Mouse (Mus musculus): ENCODE measurements around the gene Slc6a8. TPM values are rescaled to one million over a fixed set of nuclear protein-coding genes. Genes with fewer than 3 reads are reported as not detected.

Slc6a8 gene
- polyA plus RNA-seq (2012; rRNA removed; ENCODE audit: low replicate concordance) = 267 and 893 TPM in 2 replicates

GRCm38 (mm10) chrX:73672879-73673618, at the start of gene Slc6a8:
Gene Slc6a8 (plus strand): TSS chrX:73673150.

GRCm38 (mm10) chrX:73639255-73639675, 33.7 kb upstream of the Slc6a8 start, which contains the start of gene Dusp9:
Gene Dusp9 (plus strand): TSS chrX:73639419.

GRCm38 (mm10) chrX:73659575-73660283, 13.2 kb upstream of the Slc6a8 start, which contains the start of gene Pnck:
Gene Pnck (minus strand): TSS chrX:73660117.

GRCm38 (mm10) chrX:73716109-73716661, 43.2 kb downstream of the Slc6a8 start, which contains the start of the genes Bcap31 and Abcd1:
Gene Bcap31 (minus strand): TSS chrX:73716175.
Gene Abcd1 (plus strand): TSS chrX:73716597.

Other genes starting within 250 kb of the Slc6a8 start
- gene Trex2, start 237.8 kb upstream of the Slc6a8 start, polyA plus RNA-seq (2012; rRNA removed; ENCODE audit: low replicate concordance) = 4.7 TPM in 2 replicates
- gene Haus7, start 214.1 kb upstream of the Slc6a8 start, polyA plus RNA-seq (2012; rRNA removed; ENCODE audit: low replicate concordance) = 9.4 TPM in 2 replicates
- 80.9 and 92.9 TPM in 2 replicates for gene Bgn, start 189.5 kb upstream of the Slc6a8 start, polyA plus RNA-seq (2012; rRNA removed; ENCODE audit: low replicate concordance)
- gene Atp2b3, start 170.1 kb upstream of the Slc6a8 start, polyA plus RNA-seq (2012; rRNA removed; ENCODE audit: low replicate concordance) = 0.09 and 0.11 TPM in 2 replicates
- 0.19 and 1.2 TPM in 2 replicates for gene Dusp9, start 33.7 kb upstream of the Slc6a8 start, polyA plus RNA-seq (2012; rRNA removed; ENCODE audit: low replicate concordance)
- 5.9 and 6.7 TPM in 2 replicates for gene Pnck, start 13.0 kb upstream of the Slc6a8 start, polyA plus RNA-seq (2012; rRNA removed; ENCODE audit: low replicate concordance)
- 20.5 and 29.9 TPM in 2 replicates for gene Bcap31, start 43.0 kb downstream of the Slc6a8 start, polyA plus RNA-seq (2012; rRNA removed; ENCODE audit: low replicate concordance)
- 59.1 and 133 TPM in 2 replicates for gene Abcd1, start 43.4 kb downstream of the Slc6a8 start, polyA plus RNA-seq (2012; rRNA removed; ENCODE audit: low replicate concordance)
- 0.17 and 0.67 TPM in 2 replicates for gene Plxnb3, start 83.9 kb downstream of the Slc6a8 start, polyA plus RNA-seq (2012; rRNA removed; ENCODE audit: low replicate concordance)
- gene Srpk3, start 101.3 kb downstream of the Slc6a8 start, polyA plus RNA-seq (2012; rRNA removed; ENCODE audit: low replicate concordance) = 3.5 and 6.0 TPM in 2 replicates
- 111 and 121 TPM in 2 replicates for gene Idh3g, start 113.7 kb downstream of the Slc6a8 start, polyA plus RNA-seq (2012; rRNA removed; ENCODE audit: low replicate concordance)
- gene Ssr4, start 113.9 kb downstream of the Slc6a8 start, polyA plus RNA-seq (2012; rRNA removed; ENCODE audit: low replicate concordance) = 251 and 470 TPM in 2 replicates
- gene Pdzd4, start 151.8 kb downstream of the Slc6a8 start, polyA plus RNA-seq (2012; rRNA removed; ENCODE audit: low replicate concordance) = 0.61 and 0.63 TPM in 2 replicates
- 0.12 TPM in 1 of 2 replicates, not detected in the other for gene Avpr2, start 219.0 kb downstream of the Slc6a8 start, polyA plus RNA-seq (2012; rRNA removed; ENCODE audit: low replicate concordance)
- 8.4 and 14.6 TPM in 2 replicates for gene L1cam, start 223.0 kb downstream of the Slc6a8 start, polyA plus RNA-seq (2012; rRNA removed; ENCODE audit: low replicate concordance)
- gene Arhgap4, start 248.7 kb downstream of the Slc6a8 start, polyA plus RNA-seq (2012; rRNA removed; ENCODE audit: low replicate concordance) = 13.0 and 26.2 TPM in 2 replicates
- 45.3 and 49.0 TPM in 2 replicates for gene Naa10, start 248.8 kb downstream of the Slc6a8 start, polyA plus RNA-seq (2012; rRNA removed; ENCODE audit: low replicate concordance)

Measured in duodenum, adult 2 months (tissue).